Mouse (Mus musculus): ENCODE data around the gene Slc22a2. TPM values are rescaled to one million over a fixed set of nuclear protein-coding genes. Genes with fewer than 3 reads are reported as not detected.
"Not testable (repeated sequence)": the region's sequence is repeated elsewhere in the genome, so short reads cannot be mapped to it uniquely, and the experiment has no call there.

Gene Slc22a2
- total RNA-seq, 2 experiments from 2014 or later = 0.62 to 0.87 TPM

DNA sequence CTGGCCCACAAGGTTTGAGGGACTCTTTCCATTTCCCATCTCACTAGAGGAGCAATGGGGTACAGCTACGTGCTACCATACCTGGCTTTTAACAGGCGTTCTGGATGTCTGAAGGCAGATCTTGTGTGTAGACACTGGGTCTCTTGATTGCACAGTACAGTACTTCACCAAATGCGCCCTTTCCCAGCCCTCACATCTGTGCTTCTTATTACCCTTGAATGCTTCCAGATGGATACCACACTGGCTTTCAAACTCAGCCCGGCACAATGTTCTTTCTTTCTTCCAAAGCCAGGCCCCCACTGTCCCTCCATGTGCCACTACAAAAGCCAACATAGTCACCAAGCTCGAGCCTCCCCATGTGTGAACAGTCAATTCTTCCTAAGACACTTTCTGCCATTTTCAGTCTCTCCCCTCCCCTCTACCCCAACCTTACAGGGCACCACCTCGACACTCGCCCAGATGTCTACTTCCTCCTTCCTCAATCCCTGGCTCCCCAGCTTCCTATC is 88.4 kb downstream of the Slc22a2 start:
- intact Hi-C loops (cut with DNase I) = no loop called here

DNA sequence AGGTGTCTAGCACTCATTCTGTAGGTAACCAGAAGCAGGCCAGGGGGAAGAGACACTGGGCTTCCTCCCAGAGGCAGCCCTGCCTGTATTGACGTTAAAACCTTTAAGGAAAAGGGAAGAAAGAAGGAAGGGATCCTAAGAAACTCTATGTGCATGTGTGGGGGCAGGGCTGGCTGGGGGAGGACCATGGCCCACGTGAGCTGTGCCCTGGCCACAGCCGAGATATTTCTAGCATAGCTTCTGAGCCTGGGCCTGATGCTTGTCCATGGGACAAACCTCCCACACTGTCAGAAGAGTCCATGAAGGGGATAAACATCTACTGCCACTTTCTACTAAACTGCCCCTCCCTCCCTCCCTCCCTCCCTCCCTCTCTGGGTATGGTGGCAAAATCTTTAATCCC is 89.9 kb downstream of the Slc22a2 start:
- intact Hi-C loops (cut with DNase I) = no loop called here
- DNase-seq (ENCODE audit: extremely low spot score in 1 of 2, low spot score in 2 of 2) = no peak

More for the DNA sequence above, 88.4 kb downstream of the Slc22a2 start:
- no peak for DNase-seq (ENCODE audit: extremely low spot score in 1 of 2, low spot score in 2 of 2)

DNA sequence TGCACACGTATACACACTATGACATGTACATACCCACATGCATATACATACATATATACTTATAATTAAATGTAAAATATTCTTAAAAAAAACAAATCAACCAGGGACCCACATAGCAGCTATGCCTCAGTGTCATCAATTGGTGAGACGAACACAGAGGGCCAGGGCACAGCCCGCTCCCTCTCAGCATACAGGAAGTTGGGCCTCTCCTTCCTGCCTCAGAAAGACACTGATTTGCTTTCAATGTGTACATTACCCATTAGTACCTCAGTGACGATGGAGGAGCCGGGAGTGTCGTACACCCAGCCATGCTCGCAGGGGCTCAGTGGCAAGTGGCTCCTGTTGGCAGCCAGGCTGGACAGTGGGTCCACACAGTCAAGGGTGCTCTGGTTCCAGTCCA is 91.0 kb downstream of the Slc22a2 start:
- DNase-seq (ENCODE audit: extremely low spot score in 1 of 2, low spot score in 2 of 2); intact Hi-C loops (cut with DNase I): not testable (repeated sequence)

GRCm38 (mm10) chr17:12675646-12676045 is 91.7 kb downstream of the Slc22a2 start, which contains the start of gene Slc22a1:
TSS of gene Slc22a1 (minus strand) at chr17:12675829.
- DNase-seq (ENCODE audit: extremely low spot score in 1 of 2, low spot score in 2 of 2) = no peak
- intact Hi-C loops (cut with DNase I) = no loop called here

DNA sequence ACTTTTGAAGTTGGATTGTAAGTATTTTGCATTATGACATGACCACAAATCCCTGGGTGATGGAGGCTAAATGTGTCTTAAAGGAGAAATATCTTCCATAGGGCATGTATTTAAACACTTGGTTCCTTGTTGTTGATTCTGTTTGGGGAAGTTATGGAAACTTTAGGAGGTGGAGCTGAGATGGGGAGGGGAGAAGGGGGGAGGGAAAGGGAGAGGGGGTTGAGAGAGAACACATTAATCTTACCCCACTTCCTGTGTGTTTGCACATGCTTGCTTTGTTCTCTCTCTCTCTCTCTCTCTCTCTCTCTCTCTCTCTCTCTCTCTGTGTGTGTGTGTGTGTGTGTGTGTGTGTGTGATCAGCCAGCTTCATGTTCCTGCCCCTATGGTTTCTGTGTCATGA is 93.2 kb downstream of the Slc22a2 start:
- intact Hi-C loops (cut with DNase I) = no loop called here
- no peak for DNase-seq (ENCODE audit: extremely low spot score in 1 of 2, low spot score in 2 of 2)

Other genes starting within 250 kb of the Slc22a2 start
- gene Plg, start 205.5 kb upstream of the Slc22a2 start, total RNA-seq (2021) = not detected
- gene Slc22a3, start 76.4 kb upstream of the Slc22a2 start, total RNA-seq (2021) = 10 to 100 TPM; 11.1 to 11.4 TPM
- gene Slc22a1, start 91.7 kb downstream of the Slc22a2 start, total RNA-seq (2021) = 1 to 10 TPM; 2.2 to 2.7 TPM
- gene Igf2r, start 185.5 kb downstream of the Slc22a2 start, total RNA-seq (2021) = 10 to 100 TPM; 24.9 to 25.6 TPM